Mouse (Mus musculus) adrenal gland, postnatal 10 days (tissue): Measurements from ENCODE around the gene Ccdc115. TPM values are rescaled to one million over a fixed set of nuclear protein-coding genes. Genes with fewer than 3 reads are reported as not detected.
"Not testable (repeated sequence)": the region's sequence is repeated elsewhere in the genome, so short reads cannot be mapped to it uniquely, and the experiment has no call there.

ENCODE experiments used
- DNase-seq: peaks from one replicate; pipeline ENCODE4 v3.0.0; 2021; ENCODE audit warnings: mixed read lengths
- total RNA-seq, 2 experiments: library from RNA; stranded (reverse); gene quantifications; 2 replicates each; pipeline ENCODE4 v1.2.3; 2021

Ccdc115 gene
- total RNA-seq, 2 experiments from 2014 or later = 20.7 to 22.0 TPM

DNA sequence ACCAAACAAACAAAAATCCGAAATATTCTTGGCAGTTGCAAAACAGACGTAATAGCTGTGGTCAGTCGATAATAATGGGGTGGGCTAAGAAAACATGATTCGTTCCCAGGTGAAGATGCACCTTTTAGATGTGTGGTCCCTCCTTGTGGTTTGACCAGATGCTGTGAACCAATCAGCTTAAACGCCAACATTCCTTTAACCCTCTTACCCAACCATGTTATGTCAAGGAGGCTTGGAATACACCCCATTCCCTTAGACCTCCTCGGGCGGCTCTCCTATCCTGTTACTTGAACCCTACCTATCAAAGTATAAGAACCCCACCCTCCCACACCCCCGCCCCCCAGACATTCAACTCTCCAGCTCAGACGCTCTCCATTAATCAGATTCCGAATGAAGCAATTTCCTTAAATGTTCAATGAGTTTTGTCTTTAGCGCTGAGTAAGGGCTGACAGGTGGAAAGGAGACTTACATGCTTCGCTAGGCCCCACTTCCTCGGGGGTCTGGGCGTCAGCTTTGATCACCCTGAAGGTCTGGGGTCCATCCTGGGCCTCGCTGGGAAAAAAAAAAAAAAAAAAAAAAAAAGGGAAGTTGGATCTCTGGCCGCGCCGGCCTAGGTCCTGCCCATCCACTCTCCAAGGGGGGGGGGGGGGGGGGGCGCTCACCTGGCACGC lies 956 bp downstream of the Ccdc115 start:
- no peak for DNase-seq

GRCm38 (mm10) chr1:34437366-34437765 lies 2.1 kb downstream of the Ccdc115 start:
- not testable (repeated sequence) for DNase-seq

GRCm38 (mm10) chr1:34436374-34436773 lies 3.1 kb downstream of the Ccdc115 start:
- no peak for DNase-seq

GRCm38 (mm10) chr1:34435371-34436120 lies 3.9 kb downstream of the Ccdc115 start:
- no peak for DNase-seq

GRCm38 (mm10) chr1:34434660-34435160 lies 4.8 kb downstream of the Ccdc115 start:
- DNase-seq = peak; percentile 93

GRCm38 (mm10) chr1:34433891-34434521 lies 5.5 kb downstream of the Ccdc115 start:
- peak; percentile 29 for DNase-seq

DNA sequence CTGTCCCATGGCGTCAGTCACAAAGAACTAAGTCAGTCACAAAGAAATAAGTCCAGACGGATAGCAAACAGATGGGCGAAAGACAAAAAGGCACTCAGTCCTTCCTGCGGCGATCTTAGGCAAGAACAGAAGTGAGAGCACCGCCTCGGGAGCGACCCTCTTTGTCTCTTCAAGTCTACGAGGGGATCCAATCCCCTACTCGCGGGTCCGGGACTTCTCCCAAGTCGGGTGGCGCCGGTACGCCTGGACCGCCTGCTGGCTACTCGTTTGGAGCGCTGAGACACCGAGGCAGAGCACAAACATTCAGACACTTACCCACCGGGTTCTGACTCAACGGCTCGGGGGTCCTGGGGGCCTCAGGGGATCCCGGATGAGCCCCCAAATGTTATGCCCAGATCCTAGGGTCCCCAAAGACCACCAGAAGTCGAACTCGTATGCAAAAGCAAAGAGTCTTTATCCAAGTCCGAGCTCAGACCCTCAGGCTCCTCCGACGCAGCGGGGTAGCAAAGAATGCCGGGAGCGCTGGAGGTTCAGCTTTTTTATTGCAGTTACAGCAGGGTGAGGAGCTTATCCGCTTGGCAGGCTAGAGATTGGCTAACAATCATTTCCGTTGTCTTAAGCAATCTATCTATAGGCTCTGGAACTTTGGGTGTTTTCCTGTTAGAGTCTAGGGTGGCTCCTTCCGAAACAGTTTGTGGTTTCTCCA lies 6.5 kb downstream of the Ccdc115 start:
- DNase-seq = peak; percentile 47

DNA sequence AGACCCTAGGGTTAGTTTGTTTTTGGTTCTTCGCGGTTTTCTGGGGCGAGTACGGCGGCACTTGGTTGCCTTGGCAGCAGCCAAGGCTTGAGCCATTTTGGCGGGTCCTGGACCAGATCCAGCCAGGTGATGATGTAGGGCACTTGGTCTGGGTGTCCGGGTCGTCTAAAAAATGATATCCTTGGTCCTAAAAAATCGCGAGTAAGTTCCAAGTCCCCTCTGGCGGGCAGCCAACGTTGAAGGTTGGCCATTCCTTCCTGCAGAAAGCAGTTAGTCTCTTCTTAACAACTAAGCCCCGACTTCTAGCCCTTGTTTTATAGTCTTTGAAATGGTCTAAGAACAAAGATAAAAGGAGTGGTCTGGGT lies 7.1 kb downstream of the Ccdc115 start:
- DNase-seq = peak; percentile 69

DNA sequence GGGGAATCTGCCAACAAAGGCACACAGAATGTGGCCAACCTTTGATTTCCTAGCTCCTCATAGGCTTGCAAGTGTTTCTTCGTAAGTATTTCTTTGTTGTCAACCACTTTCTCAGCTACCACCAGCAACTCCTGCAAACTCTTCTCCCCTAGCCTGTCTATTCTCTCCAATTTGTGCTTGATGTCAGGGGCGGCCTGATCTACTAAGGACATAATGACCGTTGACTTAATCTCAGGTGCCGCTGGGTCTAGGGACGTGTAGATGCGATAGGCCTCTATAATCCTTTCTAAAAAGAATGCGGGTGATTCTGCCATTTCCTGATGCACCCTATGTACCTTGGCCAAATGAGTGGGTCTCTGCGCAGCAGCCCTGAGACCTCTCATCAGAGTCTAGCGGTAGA lies 8.0 kb downstream of the Ccdc115 start:
- no peak for DNase-seq

DNA sequence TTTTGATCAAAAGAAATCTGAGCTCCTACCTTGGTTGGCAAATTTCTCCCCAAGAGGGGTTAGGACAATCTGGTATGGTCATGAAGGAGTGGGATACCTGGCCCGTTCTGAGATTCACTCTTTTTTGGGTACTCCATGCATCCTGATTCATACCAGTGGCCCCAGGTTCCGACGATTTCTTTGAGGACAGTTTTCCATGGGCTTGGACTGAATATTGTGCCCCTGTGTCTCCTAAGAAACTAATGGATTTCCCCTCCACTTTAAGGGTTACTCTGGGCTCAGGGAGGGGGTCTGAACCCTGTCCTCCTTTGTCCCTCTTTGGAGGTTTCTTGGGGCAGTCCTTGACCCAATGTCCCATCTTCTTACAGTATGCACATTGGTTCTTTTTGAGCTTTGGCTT lies 8.5 kb downstream of the Ccdc115 start:
- DNase-seq = no peak

DNA sequence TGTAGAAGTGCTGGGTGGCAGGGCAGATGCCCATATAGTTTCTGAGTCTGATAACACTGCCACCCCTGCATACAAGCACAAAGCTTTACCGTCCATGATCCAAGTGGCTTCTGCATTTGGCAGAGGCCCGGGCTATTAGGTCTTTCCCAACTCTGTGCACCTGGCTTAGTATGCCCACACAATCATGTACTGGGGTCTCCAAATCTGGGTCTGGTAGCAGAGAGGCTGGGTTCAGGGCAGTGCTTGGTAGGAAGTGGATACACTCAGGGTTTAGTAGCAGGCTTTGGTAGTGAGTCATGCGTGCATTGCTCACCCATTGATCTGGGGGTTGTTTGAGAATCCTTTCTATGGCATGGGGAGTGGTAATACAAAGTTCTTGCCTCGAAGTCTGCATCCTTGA lies 10.2 kb downstream of the Ccdc115 start:
- no peak for DNase-seq

- DNase-seq = no peak
Observed at GRCm38 (mm10) chr1:34428466-34428865, 11.0 kb downstream of the Ccdc115 start.

- no peak for DNase-seq
Observed at GRCm38 (mm10) chr1:34399182-34399953, 40.1 kb downstream of the Ccdc115 start.

GRCm38 (mm10) chr1:34396321-34396720 lies 43.2 kb downstream of the Ccdc115 start:
- DNase-seq = no peak

- DNase-seq = no peak
Observed at GRCm38 (mm10) chr1:34389234-34389891, 50.1 kb downstream of the Ccdc115 start.

- no peak for DNase-seq
Observed at GRCm38 (mm10) chr1:34388849-34389233, 50.6 kb downstream of the Ccdc115 start.

DNA sequence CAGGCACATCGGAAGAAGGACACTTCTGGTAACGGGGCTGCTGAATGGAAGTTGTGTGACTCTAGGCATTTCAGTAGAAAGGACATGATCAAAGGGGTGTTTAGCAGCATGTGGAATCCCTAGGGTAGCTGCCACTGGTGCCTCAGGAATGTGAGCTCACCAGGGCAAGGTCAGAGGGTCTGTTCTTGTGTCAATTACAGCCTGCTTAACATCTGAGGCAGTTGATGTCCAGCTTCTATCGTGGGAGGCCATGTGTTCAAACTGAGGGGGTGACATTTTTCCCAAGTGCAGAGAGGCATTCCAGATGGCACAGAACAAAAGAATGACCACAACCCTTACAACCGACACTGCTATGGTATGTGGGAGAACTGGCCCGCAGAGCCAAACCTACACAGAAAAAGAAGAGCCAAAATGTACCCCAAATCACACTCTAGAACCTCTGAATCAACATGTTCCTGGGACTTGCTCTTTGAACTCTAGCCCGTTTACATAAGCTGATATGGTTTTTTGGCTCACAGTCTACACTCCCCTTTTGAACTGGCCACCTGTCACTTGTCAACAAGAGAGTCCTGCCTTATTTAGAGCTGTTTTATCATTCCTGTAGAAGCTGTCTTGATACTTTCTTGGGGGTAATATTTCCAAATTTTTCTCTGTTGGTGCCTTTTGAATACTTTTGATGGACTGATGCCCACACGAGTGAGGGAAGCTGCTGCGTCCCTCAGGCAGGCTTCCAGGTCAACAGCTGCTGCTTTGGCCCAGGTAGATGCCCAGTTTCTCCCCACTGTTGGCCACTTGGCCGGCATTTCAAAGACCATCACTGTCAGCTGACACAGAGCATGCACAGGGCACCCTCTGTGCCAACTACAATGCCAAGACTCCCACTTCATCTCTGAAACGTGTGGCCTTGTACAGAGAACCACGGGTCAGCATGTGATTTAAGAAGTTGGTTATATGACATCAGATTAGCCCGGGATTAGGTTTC lies 51.8 kb downstream of the Ccdc115 start:
- DNase-seq = no peak
